Mouse (Mus musculus): Measurements from ENCODE around the gene Lrrc51. TPM values are rescaled to one million over a fixed set of nuclear protein-coding genes. Genes with fewer than 3 reads are reported as not detected.

Gene Lrrc51
- total RNA-seq (2018; cell fraction: chromatin; rRNA removed) = 1 to 10 TPM in 19 of 26 experiments, under 1 TPM in 1, not detected in 6; 0.66 to 7.7 (median 2.6) TPM
- 1 to 10 TPM; 1.6 to 6.0 (median 3.1) TPM for total RNA-seq (2018; cell fraction: cytosol; rRNA removed)
- 10 to 100 TPM in 1 of 26 experiments, 1 to 10 TPM in 21, under 1 TPM in 1, not detected in 3; 0.97 to 10.3 (median 4.2) TPM for total RNA-seq (2018; cell fraction: nucleus; rRNA removed)
- 1.2 to 2.8 TPM (median 2.0 TPM) in 3 replicates for polyA plus RNA-seq (2018)

DNA sequence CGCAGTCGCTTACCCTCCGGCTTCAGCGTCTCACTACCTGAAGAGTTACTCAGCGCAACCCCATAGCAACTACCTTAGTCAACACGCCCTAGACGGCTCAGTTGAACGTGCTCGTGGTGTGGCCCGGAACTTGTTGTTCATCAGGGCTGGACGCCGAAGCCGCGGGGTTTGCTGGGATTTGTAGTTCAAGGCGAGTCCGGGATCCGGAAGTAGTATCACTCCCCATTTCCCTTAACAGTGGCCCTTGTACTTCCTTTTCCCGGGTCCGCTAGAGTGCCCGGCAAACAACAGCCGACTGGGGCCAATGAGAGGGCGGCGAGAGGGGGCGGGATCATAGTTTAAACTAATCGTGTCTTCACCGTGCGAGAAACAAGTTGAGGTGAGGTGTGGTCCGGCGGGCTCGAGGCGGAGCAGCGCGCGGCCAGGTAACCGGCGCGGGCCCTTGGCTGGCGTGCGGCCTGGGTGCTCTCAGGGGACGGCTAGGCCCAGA is at the start of gene Lrrc51, which contains the start of gene Numa1:
Gene Lrrc51 (minus strand): TSS at position 145 of the 490 bp plus-strand sequence.
Gene Numa1 (plus strand): TSS at position 361 of the 490 bp plus-strand sequence.
- H3K79me2 ChIP-seq (ENCODE audit: inconsistent target) = peaks cover 63% of the 10 kb centered on the region
- peak within 1 kb of the TSS; percentile 88 for H3K4me3 ChIP-seq (ENCODE audit: inconsistent target)
- under 1% methylated on average over 39 of the region's 40 CpGs for WGBS (ENCODE audit: missing documents)
- peak within 1 kb of the TSS; percentile 63 for H3K27ac ChIP-seq
- H3K36me3 ChIP-seq (ENCODE audit: inconsistent target) = no peaks in the 10 kb centered on the region

DNA sequence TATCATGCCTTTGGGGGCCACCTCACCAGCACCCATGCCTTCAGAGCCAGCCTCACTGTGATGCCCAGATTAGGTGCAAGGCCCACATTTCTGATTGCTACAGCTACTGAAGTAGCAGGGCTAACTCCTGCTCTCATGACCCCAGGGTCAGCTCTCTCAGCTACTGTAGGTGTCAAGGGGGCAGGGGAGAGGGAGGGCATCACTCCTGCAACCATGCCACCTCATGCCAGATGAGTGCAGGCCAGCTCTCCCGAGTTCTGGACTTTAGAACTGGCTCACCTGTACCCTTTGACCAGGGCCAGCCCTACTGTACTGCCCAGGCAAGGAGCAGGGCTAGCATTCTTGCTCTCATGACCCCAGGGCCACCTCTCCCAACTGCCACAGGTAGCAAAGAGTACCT is 49.0 kb upstream of the Lrrc51 start:
- 60% methylated on average over 1 of the region's 1 CpGs for WGBS (ENCODE audit: missing documents)
- H3K27ac ChIP-seq = no peak overlapping the region
- H3K36me3 ChIP-seq (ENCODE audit: inconsistent target) = peaks cover 15% of the 10 kb centered on the region
- peaks cover 81% of the 10 kb centered on the region for H3K79me2 ChIP-seq (ENCODE audit: inconsistent target)
- no peak overlapping the region for H3K4me3 ChIP-seq (ENCODE audit: inconsistent target)

DNA sequence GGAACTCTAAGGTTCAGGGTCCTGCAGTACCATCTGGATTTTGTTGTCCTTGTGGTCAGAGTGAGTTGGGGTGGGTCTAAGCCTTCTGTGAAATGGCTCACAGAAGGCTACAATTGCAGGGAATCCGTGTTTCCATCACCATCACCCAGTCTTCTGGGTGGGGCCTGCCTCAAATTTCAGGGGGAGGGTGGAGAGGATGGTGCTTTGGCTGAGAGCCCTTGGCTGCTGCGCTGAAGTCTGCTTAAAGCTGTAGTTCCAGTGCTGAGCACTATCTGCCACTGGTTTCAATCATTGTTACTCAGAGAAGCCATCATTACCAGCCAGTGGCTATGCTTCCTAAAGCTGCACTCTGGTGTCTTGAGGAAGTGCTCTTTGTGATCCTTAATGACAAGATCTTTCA is 40.8 kb upstream of the Lrrc51 start:
- 65% methylated on average over 2 of the region's 2 CpGs for WGBS (ENCODE audit: missing documents)
- H3K79me2 ChIP-seq (ENCODE audit: inconsistent target) = peaks cover 74% of the 10 kb centered on the region
- no peak overlapping the region for H3K27ac ChIP-seq
- H3K4me3 ChIP-seq (ENCODE audit: inconsistent target) = no peak overlapping the region
- H3K36me3 ChIP-seq (ENCODE audit: inconsistent target) = no peaks in the 10 kb centered on the region

DNA sequence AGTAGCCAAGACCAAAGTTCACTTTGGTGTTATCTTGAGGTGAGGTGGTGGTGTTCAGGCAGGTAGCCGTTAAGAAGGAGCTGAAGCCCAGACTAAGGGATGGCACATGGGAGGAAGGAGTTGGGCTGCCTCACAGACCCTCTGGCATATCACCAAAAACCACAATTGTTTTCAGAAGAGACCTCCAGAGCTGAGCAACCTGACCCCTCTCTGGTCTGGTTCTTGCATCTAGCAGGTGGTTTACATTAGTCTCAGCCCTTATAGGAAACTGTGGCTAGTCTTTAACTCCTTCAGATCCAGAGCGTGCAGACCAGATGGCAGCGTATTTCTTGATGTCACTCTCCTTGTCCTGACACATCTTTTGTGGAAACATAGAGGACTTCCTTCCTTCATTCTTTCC is 40.0 kb upstream of the Lrrc51 start:
- H3K79me2 ChIP-seq (ENCODE audit: inconsistent target) = peaks cover 79% of the 10 kb centered on the region
- H3K27ac ChIP-seq = no peak overlapping the region

DNA sequence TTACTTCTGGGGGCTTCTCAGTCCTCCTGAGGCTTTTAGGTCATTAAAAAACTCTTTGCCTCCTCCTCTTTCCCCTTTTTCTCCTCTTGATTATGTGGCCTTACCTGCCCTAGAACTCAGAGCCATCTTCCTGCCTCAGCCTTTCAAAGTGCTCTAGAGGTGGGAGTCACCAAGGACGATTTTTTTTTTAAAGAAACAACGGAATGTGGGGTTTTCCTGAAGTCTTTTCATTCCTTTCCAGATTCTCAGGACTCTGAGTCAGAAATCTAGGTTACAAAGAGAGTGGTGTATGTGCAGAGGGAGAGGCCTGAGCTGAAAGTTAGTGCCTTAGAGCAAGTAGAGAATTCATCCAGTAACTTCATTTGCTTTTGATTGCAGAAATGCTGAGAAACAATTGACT is 38.0 kb upstream of the Lrrc51 start:
- H3K4me3 ChIP-seq (ENCODE audit: inconsistent target) = peak overlapping the region; percentile 65
- peak overlapping the region; percentile 84 for H3K27ac ChIP-seq
- WGBS (ENCODE audit: missing documents) = 15% methylated on average over 2 of the region's 2 CpGs
- H3K79me2 ChIP-seq (ENCODE audit: inconsistent target) = peaks cover 89% of the 10 kb centered on the region
- no peaks in the 10 kb centered on the region for H3K36me3 ChIP-seq (ENCODE audit: inconsistent target)

More for the DNA sequence above, 40.0 kb upstream of the Lrrc51 start:
- 47% methylated on average over 3 of the region's 3 CpGs for WGBS (ENCODE audit: missing documents)
- Histone ChIP-seq H3K4me3 (ENCODE audit: inconsistent target) (no peak overlapping the region), H3K36me3 (ENCODE audit: inconsistent target) (no peaks in the 10 kb centered on the region)

DNA sequence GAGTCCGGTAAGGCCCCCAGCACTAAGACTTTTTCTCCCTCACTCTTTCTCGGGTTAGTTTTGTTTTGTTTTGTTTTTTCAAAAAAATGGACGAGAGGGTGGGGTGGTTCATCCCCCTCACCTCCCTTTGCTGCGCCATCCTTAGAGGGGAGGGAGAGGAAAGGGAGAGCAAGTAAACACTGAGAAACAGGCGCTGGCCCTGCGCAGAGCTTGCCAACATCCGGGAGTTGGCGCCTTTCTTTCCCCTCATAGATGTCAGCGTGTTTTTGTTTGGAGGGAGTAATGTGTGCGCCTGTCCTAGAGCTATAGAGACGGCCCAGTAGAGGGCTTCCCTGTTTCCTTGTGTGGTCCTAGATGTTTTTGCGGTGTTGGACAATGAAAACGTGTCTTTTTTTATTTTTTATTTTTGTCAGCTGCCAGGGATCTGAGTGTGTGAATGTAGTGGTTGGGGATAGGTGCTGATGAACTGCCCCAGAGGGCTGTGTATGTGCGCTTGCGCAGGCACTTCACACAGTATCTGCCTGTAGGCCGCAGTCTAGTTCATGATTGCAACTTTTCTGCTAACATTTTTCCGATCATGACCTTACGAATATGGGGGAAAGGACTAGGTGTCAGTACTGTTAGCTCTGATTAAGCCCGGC is 37.2 kb upstream of the Lrrc51 start:
- peak overlapping the region; percentile 65 for H3K4me3 ChIP-seq (ENCODE audit: inconsistent target)
- no peaks in the 10 kb centered on the region for H3K36me3 ChIP-seq (ENCODE audit: inconsistent target)
- peak overlapping the region; percentile 84 for H3K27ac ChIP-seq
- H3K79me2 ChIP-seq (ENCODE audit: inconsistent target) = peaks cover 89% of the 10 kb centered on the region
- WGBS (ENCODE audit: missing documents) = 2% methylated on average over 19 of the region's 19 CpGs

DNA sequence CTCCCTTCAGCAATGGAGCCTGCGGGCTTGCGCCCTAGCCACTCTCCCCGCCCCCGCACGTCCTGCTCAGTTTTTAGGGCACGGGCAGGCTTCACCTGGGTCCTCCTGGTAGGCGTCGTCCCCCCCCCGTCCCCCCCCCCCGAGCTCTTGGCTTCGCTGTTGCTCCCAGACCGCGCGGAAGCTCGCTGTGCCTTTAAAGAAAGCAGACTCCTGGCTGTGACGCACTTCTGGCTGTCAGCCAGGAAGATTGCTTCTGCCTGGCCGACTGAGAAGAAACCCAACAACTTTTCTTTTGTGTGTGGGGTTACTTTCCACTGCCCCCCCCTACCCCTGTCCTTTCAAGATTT is 36.7 kb upstream of the Lrrc51 start:
- 1% methylated on average over 14 of the region's 17 CpGs for WGBS (ENCODE audit: missing documents)

DNA sequence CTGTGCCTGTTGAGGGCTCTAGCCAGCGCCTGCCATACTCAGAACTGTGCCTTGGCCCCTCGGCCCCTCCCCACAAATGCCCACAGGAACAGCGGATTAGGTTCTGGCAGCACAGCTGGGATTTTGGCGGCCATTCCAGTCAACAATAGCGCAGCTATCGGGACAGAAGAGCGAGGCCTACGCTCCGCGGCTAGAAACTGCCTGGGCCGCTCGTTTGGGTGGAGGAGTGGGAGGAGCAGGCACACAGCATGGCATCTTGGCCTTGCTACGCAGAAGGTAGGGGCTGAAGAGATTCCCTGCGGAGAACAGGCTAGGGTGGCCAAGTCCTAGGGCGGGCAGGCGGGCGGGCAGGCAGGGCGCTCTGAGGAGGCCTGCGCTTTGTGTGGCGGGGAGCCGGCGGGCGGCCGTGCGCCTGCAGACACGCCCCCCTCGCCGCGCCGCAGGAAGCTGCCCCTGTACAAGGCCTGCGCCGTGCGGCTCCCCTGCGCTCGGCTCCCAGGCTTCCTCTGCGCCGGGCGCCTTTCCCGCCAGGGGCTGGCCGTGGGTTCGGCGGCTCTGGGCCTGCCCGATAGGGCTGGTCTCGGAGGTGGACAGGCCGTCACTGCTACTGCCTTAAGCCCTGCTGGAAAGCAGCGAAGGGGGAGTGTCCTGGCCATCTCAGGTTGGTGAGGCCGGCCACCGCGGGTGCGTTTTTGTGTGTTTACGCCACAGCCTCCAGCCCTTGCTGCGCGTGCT is 36.2 kb upstream of the Lrrc51 start:
- WGBS (ENCODE audit: missing documents) = under 1% methylated on average over 43 of the region's 53 CpGs
- Histone ChIP-seq H3K36me3 (ENCODE audit: inconsistent target) (no peaks in the 10 kb centered on the region), H3K4me3 (ENCODE audit: inconsistent target) (peak overlapping the region; percentile 65), H3K79me2 (ENCODE audit: inconsistent target) (peaks cover 89% of the 10 kb centered on the region), H3K27ac (peak overlapping the region; percentile 84)

More for the DNA sequence above, 36.7 kb upstream of the Lrrc51 start:
- H3K4me3 ChIP-seq (ENCODE audit: inconsistent target) = peak overlapping the region; percentile 65
- H3K36me3 ChIP-seq (ENCODE audit: inconsistent target) = no peaks in the 10 kb centered on the region
- peaks cover 89% of the 10 kb centered on the region for H3K79me2 ChIP-seq (ENCODE audit: inconsistent target)
- peak overlapping the region; percentile 84 for H3K27ac ChIP-seq

DNA sequence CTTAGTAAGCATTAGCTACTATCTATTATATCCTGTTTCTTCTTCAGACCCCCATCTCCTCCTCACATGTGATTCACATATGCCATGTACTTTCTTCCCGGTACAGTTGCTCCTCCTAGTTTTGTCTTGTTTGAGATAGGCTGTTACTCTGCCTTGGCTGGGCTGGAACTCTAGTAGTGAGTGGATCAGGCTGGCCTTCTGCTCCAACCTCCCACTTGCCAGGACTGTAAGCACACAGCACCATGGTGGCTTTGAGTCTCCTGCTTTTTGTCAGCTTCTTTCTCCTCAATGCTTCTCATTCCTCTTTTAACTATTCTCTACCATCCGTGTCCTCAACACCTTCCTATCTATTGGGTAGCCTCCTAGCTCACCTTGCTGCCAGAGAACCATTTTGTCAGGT is 35.1 kb upstream of the Lrrc51 start:
- 90% methylated on average over 2 of the region's 2 CpGs for WGBS (ENCODE audit: missing documents)
- no peaks in the 10 kb centered on the region for H3K36me3 ChIP-seq (ENCODE audit: inconsistent target)
- peaks cover 89% of the 10 kb centered on the region for H3K79me2 ChIP-seq (ENCODE audit: inconsistent target)
- no peak overlapping the region for H3K4me3 ChIP-seq (ENCODE audit: inconsistent target)
- no peak overlapping the region for H3K27ac ChIP-seq

DNA sequence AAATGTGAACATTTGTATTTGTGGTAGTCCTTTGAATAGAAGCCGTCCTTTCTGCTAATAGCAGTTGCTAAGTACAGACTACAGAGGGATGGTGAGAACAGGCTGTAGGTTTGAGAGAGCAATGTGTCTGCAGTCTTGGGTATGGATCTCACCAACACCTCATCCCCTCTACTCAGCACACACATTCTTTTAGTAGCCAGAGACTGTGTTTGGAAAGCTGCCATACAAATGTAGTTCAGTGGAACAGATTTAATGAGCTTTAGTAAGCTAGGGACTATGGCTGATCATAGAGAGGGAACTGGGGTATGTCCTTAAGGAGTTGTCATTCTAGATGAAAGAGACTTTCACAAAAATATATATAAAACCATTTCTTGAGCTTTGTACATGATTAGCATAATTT is 33.6 kb upstream of the Lrrc51 start:
- Histone ChIP-seq H3K79me2 (ENCODE audit: inconsistent target) (peaks cover 89% of the 10 kb centered on the region), H3K27ac (no peak overlapping the region), H3K4me3 (ENCODE audit: inconsistent target) (no peak overlapping the region), H3K36me3 (ENCODE audit: inconsistent target) (no peaks in the 10 kb centered on the region)
- 100% methylated on average over 1 of the region's 1 CpGs for WGBS (ENCODE audit: missing documents)

DNA sequence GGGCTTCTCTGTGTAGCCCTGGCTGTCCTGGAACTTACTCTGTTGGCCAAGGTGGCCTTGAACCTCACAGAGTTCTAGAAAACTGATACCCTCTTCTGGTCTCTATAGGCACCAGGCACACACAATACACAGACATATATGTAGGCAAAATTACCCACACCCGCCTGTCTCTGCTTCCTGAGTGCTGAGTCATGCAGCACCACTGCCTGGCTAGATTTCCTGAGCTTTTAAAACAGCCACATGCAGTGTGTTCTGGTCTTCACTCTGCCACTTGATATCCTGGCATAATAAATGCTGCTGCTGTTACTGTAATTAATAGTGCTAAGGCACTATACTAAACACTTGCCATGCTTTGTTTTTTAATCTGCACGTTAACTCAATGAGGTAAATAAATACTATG is 31.9 kb upstream of the Lrrc51 start:
- Histone ChIP-seq H3K79me2 (ENCODE audit: inconsistent target) (peaks cover 89% of the 10 kb centered on the region), H3K36me3 (ENCODE audit: inconsistent target) (no peaks in the 10 kb centered on the region), H3K4me3 (ENCODE audit: inconsistent target) (no peak overlapping the region), H3K27ac (peak overlapping the region; percentile 50)
- WGBS (ENCODE audit: missing documents) = 10% methylated on average over 2 of the region's 2 CpGs

DNA sequence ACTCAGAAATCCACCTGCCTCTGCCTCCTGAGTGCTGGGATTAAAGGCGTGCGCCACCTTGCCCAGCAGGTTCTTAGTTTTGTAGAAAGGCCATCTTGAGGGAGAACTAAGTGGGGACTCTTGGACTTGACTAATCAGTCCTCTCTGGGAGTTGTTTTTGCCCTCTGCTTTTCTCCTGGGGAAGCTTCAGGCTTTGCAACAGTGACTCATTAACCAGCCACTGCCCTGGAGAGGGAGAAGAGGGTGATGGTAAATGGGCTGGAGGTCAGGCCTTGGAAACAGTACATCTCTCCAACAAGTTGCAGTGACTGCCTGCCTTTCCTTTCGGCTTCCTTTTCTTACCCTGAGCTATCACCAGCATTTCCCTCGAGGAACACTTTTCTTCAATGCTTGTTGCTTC is 30.9 kb upstream of the Lrrc51 start:
- peak overlapping the region; percentile 50 for H3K27ac ChIP-seq
- H3K79me2 ChIP-seq (ENCODE audit: inconsistent target) = peaks cover 99% of the 10 kb centered on the region
- no peak overlapping the region for H3K4me3 ChIP-seq (ENCODE audit: inconsistent target)

DNA sequence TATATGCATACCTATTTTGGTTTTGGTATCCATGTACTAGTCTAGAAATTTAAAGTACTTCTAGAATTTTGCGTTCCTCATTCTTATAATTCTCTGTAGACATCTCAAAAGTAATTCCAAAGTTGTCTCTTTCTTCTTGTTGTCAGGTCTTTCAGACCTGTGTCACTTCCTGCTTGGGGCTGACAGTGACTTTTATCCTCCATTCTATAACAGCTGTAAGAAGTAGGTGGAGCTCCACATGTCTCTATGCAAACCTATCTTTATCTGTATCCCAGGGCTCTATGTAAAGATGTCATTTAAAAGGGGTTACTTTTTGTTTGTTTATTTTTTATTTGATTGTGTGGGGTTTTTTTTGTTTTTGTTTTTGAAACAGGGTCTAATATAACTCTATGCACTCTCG is 29.9 kb upstream of the Lrrc51 start:
- peaks cover 100% of the 10 kb centered on the region for H3K79me2 ChIP-seq (ENCODE audit: inconsistent target)
- 82% methylated on average over 2 of the region's 2 CpGs for WGBS (ENCODE audit: missing documents)
- no peaks in the 10 kb centered on the region for H3K36me3 ChIP-seq (ENCODE audit: inconsistent target)
- H3K4me3 ChIP-seq (ENCODE audit: inconsistent target) = no peak overlapping the region
- no peak overlapping the region for H3K27ac ChIP-seq

More for the DNA sequence above, 30.9 kb upstream of the Lrrc51 start:
- no peaks in the 10 kb centered on the region for H3K36me3 ChIP-seq (ENCODE audit: inconsistent target)
- 73% methylated on average over 4 of the region's 4 CpGs for WGBS (ENCODE audit: missing documents)

DNA sequence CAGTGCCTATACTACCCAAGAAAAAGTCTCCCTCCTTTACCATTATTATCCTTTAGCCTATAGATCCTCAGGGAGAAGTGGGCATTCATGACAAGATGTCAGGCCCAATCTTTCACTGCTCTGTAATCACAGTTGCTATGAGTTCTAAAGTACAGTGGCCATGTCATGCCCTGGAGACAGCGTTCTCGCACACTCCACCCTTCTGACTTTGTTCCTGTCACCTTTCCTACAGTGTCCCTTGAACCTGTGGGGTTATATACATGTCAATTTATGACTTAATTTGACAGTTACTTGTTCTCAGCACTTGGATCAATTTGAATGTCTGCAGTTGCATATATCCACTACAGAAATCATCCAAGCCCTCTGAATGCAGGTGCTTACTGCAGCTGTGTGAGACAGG is 29.1 kb upstream of the Lrrc51 start:
- Histone ChIP-seq H3K36me3 (ENCODE audit: inconsistent target) (no peaks in the 10 kb centered on the region), H3K4me3 (ENCODE audit: inconsistent target) (no peak overlapping the region), H3K79me2 (ENCODE audit: inconsistent target) (peaks cover 100% of the 10 kb centered on the region), H3K27ac (no peak overlapping the region)
- WGBS (ENCODE audit: missing documents) = 100% methylated on average over 2 of the region's 2 CpGs

DNA sequence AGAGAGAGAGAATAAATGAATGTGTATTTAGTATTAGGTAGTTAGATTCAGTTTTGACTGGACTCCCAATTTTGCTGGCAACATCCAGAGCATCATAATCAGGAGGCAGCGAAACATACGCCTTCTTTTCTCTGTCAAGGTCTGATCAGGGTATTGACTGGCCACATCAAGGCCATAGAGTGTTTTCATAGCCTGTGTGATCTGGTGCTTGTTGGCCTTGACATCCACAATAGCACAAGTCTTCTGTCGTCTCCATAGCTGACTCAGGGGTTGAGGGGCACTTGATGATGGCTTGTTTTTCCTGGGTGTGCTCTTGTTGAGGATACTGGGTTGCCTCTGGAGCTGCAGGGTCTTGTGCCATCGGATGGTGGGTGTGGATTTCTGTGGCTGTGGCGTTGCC is 23.2 kb upstream of the Lrrc51 start:
- Histone ChIP-seq H3K4me3 (ENCODE audit: inconsistent target) (no peak overlapping the region), H3K27ac (no peak overlapping the region), H3K36me3 (ENCODE audit: inconsistent target) (no peaks in the 10 kb centered on the region), H3K79me2 (ENCODE audit: inconsistent target) (peaks cover 97% of the 10 kb centered on the region)
- WGBS (ENCODE audit: missing documents) = 97% methylated on average over 5 of the region's 5 CpGs
